Mouse (Mus musculus): ENCODE data around the gene 4930556J24Rik. TPM values are rescaled to one million over a fixed set of nuclear protein-coding genes. Genes with fewer than 3 reads are reported as not detected.

4930556J24Rik gene
- total and polyA plus RNA-seq, 2 experiments from 2014 or later: not detected

- no peak for TF ChIP-seq CTCF (IDR thresholded peaks at IDR 0.05; ENCODE audit: low read depth)
- no peak for DNase-seq
- Histone ChIP-seq H3K4me3 (ENCODE audit: low read depth, low read length) (no peak overlapping the region), H3K9ac (no peak overlapping the region), H3K27me3 (ENCODE audit: insufficient read depth, low read length) (no peaks in the 10 kb centered on the region), H3K27ac (ENCODE audit: low read depth, low read length) (no peak overlapping the region), H3K4me1 (ENCODE audit: insufficient read depth) (no peaks in the 10 kb centered on the region), H3K4me2 (ENCODE audit: low read depth) (no peak overlapping the region), H3K36me3 (ENCODE audit: insufficient read depth) (no peaks in the 10 kb centered on the region), H3K9me3 (ENCODE audit: low read length) (no peaks in the 10 kb centered on the region)
- 92% methylated on average over 10 of the region's 10 CpGs for WGBS
- ATAC-seq: no peak
Observed at GRCm38 (mm10) chr11:3925916-3926315, 50.7 kb downstream of the 4930556J24Rik start.

GRCm38 (mm10) chr11:3922731-3923130 lies 53.8 kb downstream of the 4930556J24Rik start:
- H3K9me3 ChIP-seq (ENCODE audit: low read length): no peaks in the 10 kb centered on the region
- no peak overlapping the region for H3K9ac ChIP-seq
- no peak overlapping the region for H3K4me2 ChIP-seq (ENCODE audit: low read depth)
- ATAC-seq (no peak), DNase-seq (no peak)
- no peak for TF ChIP-seq CTCF (IDR thresholded peaks at IDR 0.05; ENCODE audit: low read depth)
- no peaks in the 10 kb centered on the region for H3K27me3 ChIP-seq (ENCODE audit: insufficient read depth, low read length)
- no peak overlapping the region for H3K4me3 ChIP-seq (ENCODE audit: low read depth, low read length)
- H3K4me1 ChIP-seq (ENCODE audit: insufficient read depth): no peaks in the 10 kb centered on the region
- no peak overlapping the region for H3K27ac ChIP-seq (ENCODE audit: low read depth, low read length)
- WGBS: 96% methylated on average over 6 of the region's 6 CpGs
- H3K36me3 ChIP-seq (ENCODE audit: insufficient read depth): no peaks in the 10 kb centered on the region

GRCm38 (mm10) chr11:3922115-3922514 lies 54.5 kb downstream of the 4930556J24Rik start:
- 96% methylated on average over 9 of the region's 9 CpGs for WGBS
- Histone ChIP-seq H3K27ac (ENCODE audit: low read depth, low read length) (no peak overlapping the region), H3K9ac (no peak overlapping the region)

GRCm38 (mm10) chr11:3921281-3921850 lies 55.2 kb downstream of the 4930556J24Rik start:
- Histone ChIP-seq H3K4me1 (ENCODE audit: insufficient read depth) (no peaks in the 10 kb centered on the region), H3K36me3 (ENCODE audit: insufficient read depth) (no peaks in the 10 kb centered on the region), H3K27me3 (ENCODE audit: insufficient read depth, low read length) (no peaks in the 10 kb centered on the region), H3K4me2 (ENCODE audit: low read depth) (no peak overlapping the region), H3K4me3 (ENCODE audit: low read depth, low read length) (no peak overlapping the region), H3K9ac (no peak overlapping the region), H3K9me3 (ENCODE audit: low read length) (no peaks in the 10 kb centered on the region), H3K27ac (ENCODE audit: low read depth, low read length) (no peak overlapping the region)
- 25% methylated on average over 8 of the region's 8 CpGs for WGBS
- 0 out of 2 replicates have a peak, but pooled peaks have one; percentile 61 for ATAC-seq
- DNase-seq: peak; percentile 75
- TF ChIP-seq CTCF (IDR thresholded peaks at IDR 0.05; ENCODE audit: low read depth): peak; percentile 84

More at GRCm38 (mm10) chr11:3922115-3922514, 54.5 kb downstream of the 4930556J24Rik start:
- no peaks in the 10 kb centered on the region for H3K36me3 ChIP-seq (ENCODE audit: insufficient read depth)
- no peak for DNase-seq
- ATAC-seq: no peak
- H3K4me2 ChIP-seq (ENCODE audit: low read depth): no peak overlapping the region
- no peaks in the 10 kb centered on the region for H3K9me3 ChIP-seq (ENCODE audit: low read length)
- no peak overlapping the region for H3K4me3 ChIP-seq (ENCODE audit: low read depth, low read length)
- no peaks in the 10 kb centered on the region for H3K27me3 ChIP-seq (ENCODE audit: insufficient read depth, low read length)
- H3K4me1 ChIP-seq (ENCODE audit: insufficient read depth): no peaks in the 10 kb centered on the region
- no peak for TF ChIP-seq CTCF (IDR thresholded peaks at IDR 0.05; ENCODE audit: low read depth)

GRCm38 (mm10) chr11:3920476-3920875 lies 56.1 kb downstream of the 4930556J24Rik start:
- Histone ChIP-seq H3K36me3 (ENCODE audit: insufficient read depth) (no peaks in the 10 kb centered on the region), H3K9me3 (ENCODE audit: low read length) (no peaks in the 10 kb centered on the region), H3K9ac (no peak overlapping the region), H3K4me3 (ENCODE audit: low read depth, low read length) (no peak overlapping the region), H3K27me3 (ENCODE audit: insufficient read depth, low read length) (no peaks in the 10 kb centered on the region), H3K4me2 (ENCODE audit: low read depth) (no peak overlapping the region), H3K4me1 (ENCODE audit: insufficient read depth) (no peaks in the 10 kb centered on the region), H3K27ac (ENCODE audit: low read depth, low read length) (no peak overlapping the region)
- 89% methylated on average over 7 of the region's 7 CpGs for WGBS
- no peak for ATAC-seq
- no peak for TF ChIP-seq CTCF (IDR thresholded peaks at IDR 0.05; ENCODE audit: low read depth)
- no peak for DNase-seq

- WGBS: 29% methylated on average over 1 of the region's 1 CpGs
- peak; percentile 57 for TF ChIP-seq CTCF (IDR thresholded peaks at IDR 0.05; ENCODE audit: low read depth)
- Histone ChIP-seq H3K27me3 (ENCODE audit: insufficient read depth, low read length) (no peaks in the 10 kb centered on the region), H3K36me3 (ENCODE audit: insufficient read depth) (no peaks in the 10 kb centered on the region), H3K9me3 (ENCODE audit: low read length) (no peaks in the 10 kb centered on the region), H3K9ac (no peak overlapping the region), H3K4me3 (ENCODE audit: low read depth, low read length) (no peak overlapping the region), H3K4me2 (ENCODE audit: low read depth) (no peak overlapping the region), H3K27ac (ENCODE audit: low read depth, low read length) (no peak overlapping the region), H3K4me1 (ENCODE audit: insufficient read depth) (no peaks in the 10 kb centered on the region)
- ATAC-seq (no peak), DNase-seq (no peak)
Observed at GRCm38 (mm10) chr11:3918738-3919137, 57.8 kb downstream of the 4930556J24Rik start.

- no peaks in the 10 kb centered on the region for H3K9me3 ChIP-seq (ENCODE audit: low read length)
- peak within 1 kb of the TSS; percentile 68 for H3K4me3 ChIP-seq (ENCODE audit: low read depth, low read length)
- peak; percentile 83 for ATAC-seq
- H3K27me3 ChIP-seq (ENCODE audit: insufficient read depth, low read length): no peaks in the 10 kb centered on the region
- no peaks in the 10 kb centered on the region for H3K36me3 ChIP-seq (ENCODE audit: insufficient read depth)
- H3K4me2 ChIP-seq (ENCODE audit: low read depth): peak within 1 kb of the TSS; percentile 92
- H3K27ac ChIP-seq (ENCODE audit: low read depth, low read length): peak within 1 kb of the TSS; percentile 80
- peaks cover 23% of the 10 kb centered on the region for H3K4me1 ChIP-seq (ENCODE audit: insufficient read depth)
- H3K9ac ChIP-seq: peak within 1 kb of the TSS; percentile 73
- WGBS: 1% methylated on average over 28 of the region's 28 CpGs
- peak; percentile 95 for TF ChIP-seq CTCF (IDR thresholded peaks at IDR 0.05; ENCODE audit: low read depth)
- DNase-seq: peak; percentile 93
Observed at GRCm38 (mm10) chr11:3914109-3914840, 62.3 kb downstream of the 4930556J24Rik start, which contains the start of gene Slc35e4. Gene Slc35e4, minus strand, starts transcription at chr11:3914664.
